ENCODE assay signal across 34 mouse cellular contexts in genomic region chr10:21926941-21927340, GRCm38 (mm10).
"Had no signal": no experiment of that assay in that cellular context is flagged by ENCODE, and none has a peak within 500 bp of the region (broad histone marks: within the 10 kb centered on the region; RNA-seq: fewer than 3 reads in every experiment).

No protein-coding gene starts in this region.

- H3K9ac ChIP-seq: heart, embryonic 12.5 days; heart, embryonic 13.5 days; heart, embryonic 15.5 days; hindbrain, embryonic 12.5 days; hindbrain, embryonic 13.5 days; hindbrain, embryonic 14.5 days; hindbrain, embryonic 15.5 days; intestine, embryonic 15.5 days; kidney, embryonic 15.5 days had no signal

- H3K4me3 ChIP-seq: heart, adult 2 months; heart, embryonic 12.5 days; heart, embryonic 13.5 days; heart, embryonic 15.5 days; hindbrain, embryonic 10.5 days; hindbrain, embryonic 12.5 days; hindbrain, embryonic 13.5 days; hindbrain, embryonic 15.5 days; intestine, embryonic 15.5 days; kidney, embryonic 15.5 days; layer of hippocampus, adult 2 months had no signal

- H3K9me3 ChIP-seq: heart, embryonic 12.5 days; heart, embryonic 13.5 days; heart, embryonic 15.5 days; hindbrain, embryonic 10.5 days; hindbrain, embryonic 12.5 days; hindbrain, embryonic 13.5 days; hindbrain, embryonic 15.5 days; intestine, embryonic 15.5 days; kidney, embryonic 15.5 days had no signal

- ATAC-seq: hindbrain, embryonic 16.5 days; hindbrain, postnatal 0 days; inflammation-experienced regulatory T-cells, adult 6 months; intestine, embryonic 15.5 days; intestine, embryonic 16.5 days; intestine, postnatal 0 days had no signal

- H3K27me3 ChIP-seq: heart, embryonic 12.5 days; heart, embryonic 13.5 days; heart, embryonic 15.5 days; hindbrain, embryonic 12.5 days; hindbrain, embryonic 13.5 days; hindbrain, embryonic 15.5 days; intestine, embryonic 15.5 days; kidney, embryonic 15.5 days had no signal

- H3K4me2 ChIP-seq: heart, embryonic 11.5 days; heart, embryonic 12.5 days; heart, embryonic 13.5 days; heart, embryonic 15.5 days; hindbrain, embryonic 12.5 days; hindbrain, embryonic 13.5 days; hindbrain, embryonic 14.5 days; hindbrain, embryonic 15.5 days; intestine, embryonic 15.5 days; kidney, embryonic 15.5 days had no signal

- H3K36me3 ChIP-seq: heart, embryonic 12.5 days; heart, embryonic 13.5 days; heart, embryonic 15.5 days; hindbrain, embryonic 10.5 days; hindbrain, embryonic 12.5 days; hindbrain, embryonic 13.5 days; hindbrain, embryonic 15.5 days; intestine, embryonic 15.5 days; kidney, embryonic 15.5 days had no signal

- H3K27ac ChIP-seq: heart, adult 2 months; heart, embryonic 13.5 days; heart, embryonic 15.5 days; hindbrain, embryonic 10.5 days; hindbrain, embryonic 12.5 days; hindbrain, embryonic 13.5 days; hindbrain, embryonic 14.5 days; hindbrain, embryonic 15.5 days; hindbrain, postnatal 0 days; intestine, embryonic 15.5 days; kidney, embryonic 15.5 days; kidney, postnatal 0 days; layer of hippocampus, adult 2 months had no signal

- DNase-seq: heart, adult 2 months; heart, postnatal 14 days; heart, postnatal 36 days; heart, postnatal 4 days; kidney, adult 11 months; kidney, adult 18-20 months; kidney, adult 2 months; kidney, adult 8-10 months; kidney, adult 9 months; kidney, postnatal 10 days; kidney, postnatal 14 days; kidney, postnatal 25 days; kidney, postnatal 36 days; kidney, postnatal 4 days; layer of hippocampus, adult 9-11 months; layer of hippocampus, postnatal 36 days had no signal
